Mouse (Mus musculus) cerebellum, postnatal 36 days (tissue): ENCODE data around the gene Slx4ip.

ENCODE experiments used
- DNase-seq, 2 experiments: peaks; one replicate each; pipeline ENCODE4 v3.0.0; 2021 to 2022; ENCODE audit warnings: mixed read lengths in 2 of 2

Slx4ip gene

DNA sequence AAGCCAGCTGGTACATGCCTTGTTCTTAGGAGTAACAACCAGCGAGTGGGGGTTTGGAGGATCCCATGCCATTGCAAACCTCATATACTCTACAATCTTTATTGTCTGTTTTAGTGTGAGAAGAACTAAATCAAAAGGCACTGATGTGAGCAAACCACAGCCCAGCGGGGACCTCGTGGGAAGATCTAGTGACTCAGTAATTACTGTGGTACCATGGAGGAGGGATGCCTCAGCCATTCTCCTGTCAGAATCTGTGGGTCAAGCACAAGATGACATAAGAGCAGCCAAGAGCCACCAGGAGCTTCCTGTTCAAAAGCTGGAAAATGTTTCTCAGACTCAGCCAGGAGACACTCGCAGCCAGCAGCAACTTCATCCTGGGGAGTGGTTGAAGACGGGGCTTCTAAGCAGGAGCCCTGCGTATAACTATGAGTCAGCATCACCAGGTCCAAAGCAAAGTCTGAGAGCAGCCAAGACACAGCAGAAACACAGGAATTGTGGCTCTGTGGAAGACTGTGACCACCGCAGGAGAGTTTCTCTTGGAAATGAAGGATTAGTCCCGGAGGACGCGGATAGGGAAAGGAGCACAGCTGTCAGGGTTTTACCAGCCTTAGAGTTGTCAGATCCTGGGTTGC is 176.6 kb downstream of the Slx4ip start:
- peak in 1 of 2 experiments; percentile 7 for DNase-seq

- no peak for DNase-seq
Observed at GRCm38 (mm10) chr2:137073473-137074312, 182.7 kb downstream of the Slx4ip start.

DNA sequence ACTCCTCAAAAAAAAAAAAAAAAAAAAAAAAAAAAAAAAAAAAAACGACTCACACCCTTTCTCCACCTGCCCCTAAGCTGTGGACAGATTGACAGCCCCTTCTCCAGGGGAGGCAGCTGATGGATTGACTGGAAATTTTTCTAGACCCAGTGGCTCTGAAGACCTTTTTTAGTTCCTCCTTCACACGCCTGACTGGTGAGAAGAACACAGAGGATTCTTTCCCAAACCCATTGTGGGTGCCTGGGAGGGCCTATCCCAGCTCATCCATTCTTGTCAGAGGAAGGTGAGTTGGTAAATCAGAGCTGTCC is 183.2 kb downstream of the Slx4ip start:
- no peak for DNase-seq

DNA sequence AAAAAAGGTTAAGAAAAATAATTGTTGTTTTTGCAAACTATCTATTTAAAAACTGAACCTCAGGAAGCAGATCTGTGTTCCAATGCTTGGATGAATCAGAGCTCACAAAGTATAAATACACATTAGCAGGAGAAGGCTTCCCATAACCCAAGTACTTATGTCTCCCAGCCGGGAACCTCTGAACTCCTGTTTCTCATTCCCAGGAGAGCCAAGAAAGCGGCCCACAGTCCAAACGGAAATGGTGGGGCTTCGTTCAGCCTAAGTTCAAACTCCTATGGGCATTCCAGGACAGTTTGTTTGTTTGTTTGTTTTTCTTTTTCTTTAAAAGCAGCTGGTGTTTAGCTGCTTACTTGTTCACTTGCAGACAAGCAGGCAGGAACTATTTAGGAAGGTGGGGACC is 187.8 kb downstream of the Slx4ip start:
- DNase-seq = no peak

DNA sequence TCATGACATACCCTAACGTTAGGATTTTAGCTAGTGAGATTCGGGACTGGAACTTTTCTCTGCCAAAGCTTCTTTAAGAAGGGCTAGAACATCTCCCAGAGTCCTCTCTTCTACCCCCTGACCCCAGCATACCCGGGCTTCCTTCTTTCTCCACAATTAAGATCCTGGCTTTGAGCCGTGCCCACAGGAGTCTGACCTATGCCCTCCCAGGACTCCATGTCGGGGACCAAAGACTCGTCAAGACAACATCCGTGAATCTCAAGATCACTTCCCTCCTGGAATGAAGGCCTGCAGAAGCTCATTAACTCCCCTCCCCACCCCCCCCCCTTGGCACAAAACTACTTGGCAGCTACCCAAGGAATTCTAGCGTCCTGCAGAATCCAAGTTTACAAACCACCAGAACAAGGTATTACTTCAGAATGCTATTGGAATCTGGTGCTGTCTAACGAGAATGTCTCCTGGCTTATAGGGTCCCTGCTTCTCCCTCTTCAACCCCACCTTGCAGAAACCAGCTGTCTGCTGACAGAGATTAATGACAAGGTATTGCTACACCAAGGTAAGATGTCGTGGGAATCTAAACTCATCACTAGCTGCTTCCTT is 188.8 kb downstream of the Slx4ip start:
- DNase-seq = no peak

- no peak for DNase-seq
Observed at GRCm38 (mm10) chr2:137080468-137080867, 189.4 kb downstream of the Slx4ip start.

DNA sequence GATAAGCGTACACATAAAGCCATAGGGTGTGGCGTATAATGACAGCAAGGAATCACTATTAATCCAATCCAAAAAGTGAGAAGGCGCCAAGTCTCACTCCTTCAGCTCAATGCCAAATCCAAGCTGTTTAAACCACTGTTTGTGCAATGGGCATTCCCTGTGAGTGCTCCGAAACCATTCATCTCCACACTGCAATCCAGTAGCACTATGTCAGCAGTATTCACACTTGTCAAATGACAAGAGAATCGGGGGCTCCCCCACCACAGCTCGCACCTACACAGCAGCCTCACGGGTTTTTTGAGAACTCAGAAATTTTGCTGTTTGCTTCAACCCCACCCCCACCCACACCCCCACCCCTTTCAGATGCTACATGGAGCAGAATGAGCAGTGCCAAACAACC is 190.0 kb downstream of the Slx4ip start:
- DNase-seq = no peak

GRCm38 (mm10) chr2:137082896-137083620 is 192.0 kb downstream of the Slx4ip start:
- DNase-seq = no peak

DNA sequence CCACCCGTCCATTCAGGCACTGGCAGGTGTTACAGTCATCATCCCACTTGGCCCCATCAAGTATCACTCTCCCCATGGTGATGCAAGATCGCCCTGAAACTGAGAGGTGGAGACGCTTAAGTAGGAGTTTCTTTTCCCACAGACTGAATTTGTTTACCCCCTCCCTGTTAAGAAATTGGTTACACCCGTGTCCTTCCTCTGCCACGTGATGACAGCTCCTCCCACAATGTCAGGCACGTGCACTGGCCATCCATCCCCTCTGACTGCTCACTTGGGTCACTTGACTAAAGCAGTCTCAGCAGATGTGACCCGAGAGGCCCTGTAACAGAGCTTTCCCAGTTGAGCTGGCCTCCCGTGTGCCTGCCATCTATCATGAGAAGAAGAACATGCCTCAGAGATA is 194.2 kb downstream of the Slx4ip start:
- DNase-seq = no peak

- no peak for DNase-seq
Observed at GRCm38 (mm10) chr2:137086621-137087395, 195.8 kb downstream of the Slx4ip start.

DNA sequence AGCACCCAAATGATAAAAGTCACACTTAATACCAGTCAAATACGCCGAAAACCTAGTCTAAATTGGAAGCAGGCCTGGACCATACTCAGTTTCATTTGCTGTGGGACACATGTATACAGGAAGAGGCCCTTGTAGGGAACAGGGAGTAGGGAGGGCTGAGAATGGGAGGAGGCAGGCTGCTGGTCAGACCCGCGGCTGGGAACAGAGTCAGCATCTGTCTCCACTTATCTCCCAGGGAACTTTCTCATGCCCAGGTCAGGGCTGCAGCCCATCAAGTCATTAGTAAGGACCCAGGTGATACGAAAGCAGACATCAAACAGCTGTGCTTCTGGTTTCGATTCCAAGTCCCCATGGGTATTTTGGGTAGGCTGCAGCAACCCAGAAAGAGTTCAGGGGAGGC is 196.7 kb downstream of the Slx4ip start:
- DNase-seq = no peak

- no peak for DNase-seq
Observed at GRCm38 (mm10) chr2:137091766-137092522, 200.9 kb downstream of the Slx4ip start.

- DNase-seq = no peak
Observed at GRCm38 (mm10) chr2:137092523-137093297, 201.7 kb downstream of the Slx4ip start.

DNA sequence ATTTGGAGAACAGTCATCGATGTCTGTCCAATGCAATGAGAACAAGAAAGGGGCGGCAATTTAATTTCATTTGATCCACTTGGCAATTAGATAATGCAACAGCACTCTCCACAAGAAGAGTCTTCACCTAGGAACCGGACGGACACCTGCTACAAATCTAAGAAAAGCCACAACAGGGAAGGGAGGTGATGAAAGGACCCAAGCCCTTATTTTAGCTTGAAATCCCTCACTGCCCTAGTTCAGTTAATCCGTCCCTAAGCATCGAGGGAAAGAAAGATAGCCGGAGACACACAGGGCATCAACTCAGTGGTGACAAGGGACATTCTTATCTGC is 202.2 kb downstream of the Slx4ip start:
- no peak for DNase-seq

DNA sequence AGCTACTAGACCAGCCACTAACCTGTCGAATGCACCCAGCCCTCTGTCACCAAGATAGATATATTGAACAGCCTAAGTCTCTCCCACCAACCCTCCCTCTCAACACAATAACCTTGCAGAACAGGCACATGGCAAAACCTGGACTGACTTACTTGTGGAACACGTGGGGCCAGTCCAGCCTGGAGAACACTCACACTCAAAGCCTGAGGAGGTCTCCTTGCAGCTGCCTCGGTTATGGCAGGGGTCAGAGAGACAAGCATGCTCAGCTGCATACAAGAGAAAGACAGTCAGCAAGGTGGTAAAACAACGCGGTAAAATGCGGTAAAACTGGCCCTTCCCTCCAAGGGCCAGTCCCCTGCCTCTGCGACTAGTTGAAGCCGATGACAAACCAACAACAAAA is 203.3 kb downstream of the Slx4ip start:
- DNase-seq = no peak

GRCm38 (mm10) chr2:137096981-137097460 is 206.0 kb downstream of the Slx4ip start:
- no peak for DNase-seq

- no peak for DNase-seq
Observed at GRCm38 (mm10) chr2:137098269-137099035, 207.4 kb downstream of the Slx4ip start.

GRCm38 (mm10) chr2:137099211-137099734 is 208.3 kb downstream of the Slx4ip start:
- DNase-seq = no peak

GRCm38 (mm10) chr2:137101074-137101473 is 210.1 kb downstream of the Slx4ip start:
- DNase-seq = no peak

GRCm38 (mm10) chr2:137107203-137107602 is 216.2 kb downstream of the Slx4ip start:
- no peak for DNase-seq
